Mouse (Mus musculus): ENCODE data around the gene Bnc2. TPM values are rescaled to one million over a fixed set of nuclear protein-coding genes. Genes with fewer than 3 reads are reported as not detected.

Bnc2 gene
- total and polyA plus RNA-seq, 3 experiments: 3.4 to 16.6 (median 12.6) TPM

DNA sequence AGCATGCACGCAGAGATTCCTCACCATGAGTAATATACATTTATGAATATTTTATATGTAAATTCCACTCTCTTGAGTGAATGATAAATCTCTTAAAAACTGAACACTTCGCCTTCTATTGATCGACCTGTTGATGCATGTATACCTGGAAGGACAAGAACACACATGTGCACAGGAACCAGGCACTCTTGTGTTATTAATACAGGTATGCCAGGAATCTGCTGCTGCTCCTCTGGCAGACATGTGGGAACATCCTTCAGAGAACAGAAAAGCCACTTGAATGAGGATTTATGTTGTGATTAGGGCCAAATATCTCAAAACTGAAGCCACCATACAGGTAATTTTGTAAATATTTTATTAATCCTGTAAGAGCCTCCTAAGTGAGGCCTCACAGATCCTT is 357.7 kb downstream of the Bnc2 start:
- DNase-seq: no peak

DNA sequence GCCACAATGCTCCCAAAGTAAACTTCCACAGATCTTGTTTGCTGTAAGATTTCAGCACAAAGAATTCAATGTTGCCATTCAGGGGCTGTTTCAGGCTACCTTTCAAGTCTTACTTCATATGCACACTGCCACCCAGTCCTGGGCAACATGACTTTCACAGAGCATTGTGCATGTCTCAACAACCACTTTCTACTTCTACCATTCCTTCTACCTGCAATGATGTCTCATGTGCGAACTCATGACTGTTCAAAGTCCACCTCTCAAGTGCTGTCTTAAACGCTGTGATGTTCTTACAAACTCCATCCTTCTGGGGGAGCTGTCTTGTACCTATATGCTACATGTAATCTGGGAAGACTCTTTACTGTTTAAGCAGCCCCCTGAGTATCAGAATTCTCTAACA is 363.7 kb downstream of the Bnc2 start:
- no peak for DNase-seq

DNA sequence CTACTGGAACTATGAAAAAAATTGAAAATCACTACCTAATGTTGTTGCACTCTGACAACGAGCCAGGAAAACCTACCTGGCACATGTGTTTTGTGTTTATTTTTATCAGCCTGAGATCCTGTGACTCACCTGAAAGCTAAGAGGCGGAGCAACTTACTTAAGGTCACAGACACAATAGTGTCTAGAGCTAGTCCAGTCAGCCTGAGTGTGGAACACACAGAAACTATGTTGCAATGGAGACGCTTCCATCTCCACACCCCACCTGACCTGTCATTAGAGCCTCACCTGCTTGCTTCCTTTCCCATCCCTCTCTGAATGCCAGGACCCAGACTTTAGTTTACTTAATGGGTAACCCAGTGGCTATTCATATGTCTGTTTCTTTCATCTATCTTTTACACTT is 364.2 kb downstream of the Bnc2 start:
- no peak for DNase-seq

DNA sequence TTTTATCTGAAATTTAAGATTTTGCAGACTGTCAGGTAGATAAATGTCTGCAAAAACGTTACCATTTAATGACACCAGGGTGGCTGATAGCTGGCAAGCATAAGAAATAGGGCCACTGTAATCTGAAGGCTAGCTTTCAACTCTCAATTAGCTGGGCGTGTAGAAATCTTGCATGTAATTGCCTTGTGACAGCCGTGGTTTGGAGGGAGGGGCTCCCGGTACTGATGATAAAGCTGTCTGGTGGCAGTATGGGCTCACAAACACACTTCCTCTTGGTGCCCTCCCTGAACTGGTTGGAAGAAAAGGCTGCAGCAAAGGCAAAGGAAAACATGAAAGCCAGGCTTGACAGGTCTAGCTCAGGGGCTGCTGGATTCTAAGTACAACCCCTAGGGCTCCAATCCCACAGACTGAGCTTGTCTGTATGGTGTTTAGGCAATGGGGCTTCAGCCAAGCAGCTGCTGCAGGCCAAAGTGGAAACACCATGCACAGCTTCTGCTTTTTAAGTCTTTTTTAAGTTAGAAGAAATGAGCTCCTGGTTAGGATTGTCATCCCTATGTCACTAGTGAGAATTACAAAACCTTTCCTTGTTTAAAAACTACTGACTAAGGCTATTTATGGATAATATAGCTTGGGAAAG is 366.7 kb downstream of the Bnc2 start:
- no peak for DNase-seq

DNA sequence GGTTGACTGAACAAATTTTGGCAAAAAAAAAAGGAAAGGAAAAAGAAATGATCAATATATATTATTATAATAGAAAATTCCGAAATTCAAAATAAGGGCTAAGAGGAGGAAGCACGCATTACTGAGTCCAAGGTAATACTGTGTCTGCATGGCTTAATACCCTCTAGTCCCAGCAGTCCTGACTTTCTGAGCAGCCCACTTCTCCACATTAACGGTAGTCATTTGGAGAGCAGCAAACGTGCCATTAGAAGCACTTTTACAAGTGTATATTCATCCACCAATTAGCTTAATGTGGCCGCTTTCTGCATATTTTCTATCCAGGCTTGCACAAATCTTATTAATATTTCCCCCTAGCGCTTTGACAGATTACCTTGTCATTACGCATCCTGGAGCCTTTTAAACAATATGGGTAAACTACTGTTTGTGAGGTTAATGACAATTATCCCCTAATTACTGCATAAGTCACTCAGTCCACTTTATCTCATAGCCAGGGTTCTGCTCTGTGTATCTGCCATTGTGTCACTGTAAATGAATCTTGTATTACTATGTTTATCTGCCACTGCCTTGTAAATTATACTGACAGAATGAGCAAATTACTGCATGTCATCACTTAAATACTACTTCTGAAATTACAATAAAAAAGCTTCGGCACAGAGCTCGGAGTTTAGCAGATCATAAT is 368.0 kb downstream of the Bnc2 start:
- no peak for DNase-seq

DNA sequence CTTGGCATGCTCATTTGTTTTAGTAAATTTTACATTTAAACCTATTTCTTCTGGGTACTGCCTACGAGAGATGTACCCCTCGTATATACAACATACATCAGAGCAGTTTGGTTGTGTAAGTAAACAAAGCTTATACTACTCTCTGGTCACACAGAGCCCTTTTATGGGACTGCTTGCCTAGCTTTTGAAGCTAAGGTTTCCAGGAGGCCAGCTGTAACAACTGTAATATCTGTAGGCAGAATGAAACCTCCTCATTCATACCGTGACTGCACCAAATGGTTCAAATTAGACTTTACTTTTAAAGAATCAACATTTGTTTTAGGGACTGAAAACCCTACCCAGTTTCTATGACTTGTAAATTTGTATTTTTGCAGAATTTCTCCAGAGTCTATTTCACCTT is 372.1 kb downstream of the Bnc2 start:
- no peak for DNase-seq

DNA sequence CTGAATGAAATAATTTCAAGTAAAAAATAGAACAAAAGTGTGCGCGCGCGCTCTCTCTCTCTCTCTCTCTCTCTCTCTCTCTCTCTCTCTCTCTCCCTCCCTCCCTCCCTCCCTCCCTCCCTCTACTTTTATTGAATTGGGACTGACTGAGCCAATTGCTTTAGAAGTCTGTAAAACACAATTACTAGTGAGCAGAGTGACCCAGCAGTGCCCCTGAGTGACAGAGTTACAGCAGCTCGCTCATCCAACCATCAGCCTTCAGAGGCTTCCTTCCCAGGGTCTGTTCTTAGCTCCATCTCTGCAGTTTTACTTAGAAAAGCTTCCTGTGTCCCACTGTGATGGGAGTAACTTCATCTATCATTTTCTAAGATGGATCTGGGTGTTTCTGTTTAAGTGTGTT is 389.9 kb downstream of the Bnc2 start:
- no peak for DNase-seq

DNA sequence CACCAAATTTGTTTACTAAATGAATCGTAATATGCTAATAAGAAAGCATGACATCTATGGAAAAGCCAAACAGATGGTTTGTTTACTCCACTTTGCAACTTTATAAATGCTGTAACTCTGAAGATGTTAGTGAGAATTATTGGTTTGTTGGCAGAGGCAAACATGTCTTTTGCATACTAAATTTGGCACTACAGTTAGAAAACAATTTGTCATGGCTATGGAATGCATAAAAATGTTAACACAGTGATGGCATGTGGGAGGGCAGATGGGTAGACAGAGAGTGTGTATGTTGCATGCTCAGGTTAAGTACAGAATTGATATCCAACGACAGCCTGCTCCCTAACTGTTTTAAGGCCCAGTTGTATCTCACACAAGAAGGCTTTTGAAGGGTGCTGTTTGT is 392.4 kb downstream of the Bnc2 start:
- DNase-seq: no peak

DNA sequence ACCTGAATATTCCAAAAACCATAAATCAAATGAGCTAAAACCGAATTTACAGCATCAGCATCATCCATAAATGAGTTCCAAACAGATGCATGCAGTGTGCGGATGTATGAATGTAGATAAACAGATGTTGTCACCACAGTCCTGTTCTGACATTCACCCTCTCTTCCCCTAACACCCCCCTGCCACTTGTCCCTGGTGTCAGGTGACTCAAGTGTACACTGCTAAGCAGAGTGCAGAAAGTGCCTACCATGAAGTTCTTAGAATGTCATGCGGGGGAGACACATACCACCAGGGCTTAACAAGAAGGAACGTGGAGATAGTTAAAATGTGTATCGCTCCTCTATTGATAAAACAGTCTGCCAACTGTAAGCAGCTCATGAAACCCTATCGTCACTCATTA is 396.9 kb downstream of the Bnc2 start:
- no peak for DNase-seq

DNA sequence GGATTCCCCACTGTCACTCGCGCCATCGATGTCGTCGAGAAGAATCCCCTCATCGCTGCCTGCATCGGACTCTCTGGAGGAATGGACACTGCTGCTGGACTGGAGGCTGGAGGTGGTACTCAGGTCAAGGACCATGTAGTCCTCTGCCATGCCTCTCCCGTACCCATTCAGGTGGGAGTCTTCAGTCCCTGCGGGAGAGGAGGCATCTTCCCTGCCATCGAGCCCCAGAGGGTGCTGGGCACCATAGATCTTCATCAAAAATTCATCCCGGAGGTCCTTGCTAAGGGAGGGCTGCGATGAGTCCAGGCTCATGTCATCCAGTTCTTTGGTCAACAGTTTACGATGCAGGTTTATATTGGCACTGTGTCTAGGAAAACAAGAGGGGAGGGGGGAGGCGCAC is 399.0 kb downstream of the Bnc2 start:
- DNase-seq: no peak

DNA sequence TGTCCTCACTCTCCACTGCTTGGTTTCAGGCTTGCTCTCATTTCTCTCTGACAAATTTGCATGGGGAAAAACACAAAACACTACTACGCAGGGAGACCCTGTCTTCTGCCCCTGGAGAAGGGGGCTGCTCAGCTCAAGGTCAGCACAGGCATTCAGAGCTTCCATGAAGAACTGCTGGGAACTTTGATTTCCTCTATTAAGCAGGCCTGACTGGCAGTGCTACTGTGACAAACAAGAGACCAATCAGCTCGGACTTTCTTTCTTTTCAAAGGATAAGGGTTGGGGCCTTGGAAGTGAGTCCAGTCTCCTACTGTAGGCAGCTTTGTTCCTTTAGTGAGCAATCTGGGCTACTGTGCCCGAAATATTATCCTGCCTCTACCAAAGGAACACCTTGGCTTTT is 400.9 kb downstream of the Bnc2 start:
- no peak for DNase-seq

DNA sequence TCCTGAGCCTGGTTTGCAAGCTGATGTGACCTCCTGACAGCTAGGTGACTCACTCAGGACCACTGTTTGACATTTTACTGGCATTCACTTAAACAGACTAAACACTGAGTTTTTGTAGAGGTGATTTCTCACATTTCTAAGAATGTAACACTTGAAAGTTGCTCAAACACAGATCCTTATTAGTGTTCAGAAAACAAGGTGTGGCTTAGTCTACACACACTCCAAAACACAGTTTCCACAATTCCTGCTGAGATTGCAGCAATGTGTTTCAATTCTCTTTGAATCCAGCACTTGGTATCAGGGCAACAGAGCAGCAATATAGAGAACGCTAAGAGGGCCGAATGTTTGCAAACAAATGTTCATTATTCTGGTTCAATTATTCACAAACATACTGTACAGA is 402.2 kb downstream of the Bnc2 start:
- no peak for DNase-seq

DNA sequence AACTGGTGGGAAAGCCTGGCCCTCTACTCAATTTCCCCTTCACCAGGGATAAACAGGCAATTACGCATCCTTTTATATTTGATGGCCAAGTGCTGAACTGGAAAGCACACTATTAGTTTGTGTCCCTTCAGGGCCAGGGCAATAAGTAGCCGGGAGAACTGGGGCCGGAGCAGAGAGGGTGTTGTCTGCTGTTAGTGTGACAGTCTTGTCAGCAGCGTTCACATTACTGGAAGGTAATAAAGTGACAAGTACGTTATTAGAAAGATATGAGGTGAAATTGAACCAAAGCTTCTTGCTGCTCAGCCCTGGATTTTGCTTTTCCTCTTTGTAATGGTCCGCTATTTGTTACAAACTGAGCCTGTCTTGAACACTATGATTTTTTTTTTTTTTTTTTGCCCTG is 405.2 kb downstream of the Bnc2 start:
- DNase-seq: no peak

DNA sequence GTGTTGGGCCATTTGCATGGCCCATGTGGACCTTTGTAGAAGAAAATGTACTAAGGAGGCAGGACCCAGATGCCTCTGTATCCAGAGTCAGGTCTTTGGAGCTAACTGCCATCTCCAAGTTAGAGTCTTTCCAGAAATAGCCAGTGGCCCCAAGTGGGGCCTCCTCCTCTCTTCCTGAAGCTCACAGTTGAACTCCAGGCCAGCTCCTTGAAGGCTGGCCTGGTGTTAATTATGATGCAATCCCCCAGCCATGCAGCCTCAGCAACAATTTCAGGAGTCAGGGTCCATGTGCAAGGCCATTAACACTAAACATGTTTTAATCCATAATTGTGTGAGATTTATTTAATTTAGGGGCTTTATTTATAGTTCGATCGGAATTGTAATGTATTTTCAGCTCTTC is 427.7 kb downstream of the Bnc2 start:
- no peak for DNase-seq

DNA sequence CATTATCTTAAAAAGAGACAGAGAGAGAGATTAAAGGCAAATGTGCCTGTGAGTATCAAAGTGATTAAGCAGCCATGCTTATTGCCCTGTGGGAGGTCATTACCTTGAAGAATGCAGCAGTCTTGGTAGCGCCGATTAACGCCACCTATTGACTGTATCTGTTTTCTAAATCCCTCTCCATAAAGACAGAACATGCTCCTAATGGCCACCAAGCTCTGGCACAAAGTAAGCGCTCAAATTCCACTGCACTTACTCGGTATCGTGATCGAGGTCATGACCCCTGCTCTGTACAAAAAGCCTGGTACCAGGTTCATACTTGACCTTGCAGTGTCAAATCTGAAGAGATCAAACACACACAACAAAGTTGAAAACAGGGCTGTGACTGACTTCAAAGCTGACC is 442.7 kb downstream of the Bnc2 start:
- peak; percentile 14 for DNase-seq

DNA sequence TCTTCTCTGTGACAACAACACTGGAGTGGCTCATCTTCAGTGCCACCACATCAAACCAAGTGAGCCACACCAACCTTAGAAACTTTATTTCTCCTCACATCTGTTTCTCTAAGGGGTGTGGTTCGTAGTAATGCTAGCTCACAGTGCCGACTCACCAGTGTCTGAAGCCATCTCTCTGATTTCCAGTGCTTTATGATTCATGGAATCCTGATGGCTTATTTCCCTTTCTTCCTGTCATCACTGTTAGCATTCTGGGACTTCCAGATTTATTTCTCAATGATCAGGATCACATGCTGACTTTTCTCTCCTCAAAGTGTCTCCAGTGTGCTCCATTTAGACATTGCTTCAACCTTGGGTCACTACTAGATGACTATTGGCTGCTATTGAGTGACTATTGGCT is 443.8 kb downstream of the Bnc2 start:
- no peak for DNase-seq

DNA sequence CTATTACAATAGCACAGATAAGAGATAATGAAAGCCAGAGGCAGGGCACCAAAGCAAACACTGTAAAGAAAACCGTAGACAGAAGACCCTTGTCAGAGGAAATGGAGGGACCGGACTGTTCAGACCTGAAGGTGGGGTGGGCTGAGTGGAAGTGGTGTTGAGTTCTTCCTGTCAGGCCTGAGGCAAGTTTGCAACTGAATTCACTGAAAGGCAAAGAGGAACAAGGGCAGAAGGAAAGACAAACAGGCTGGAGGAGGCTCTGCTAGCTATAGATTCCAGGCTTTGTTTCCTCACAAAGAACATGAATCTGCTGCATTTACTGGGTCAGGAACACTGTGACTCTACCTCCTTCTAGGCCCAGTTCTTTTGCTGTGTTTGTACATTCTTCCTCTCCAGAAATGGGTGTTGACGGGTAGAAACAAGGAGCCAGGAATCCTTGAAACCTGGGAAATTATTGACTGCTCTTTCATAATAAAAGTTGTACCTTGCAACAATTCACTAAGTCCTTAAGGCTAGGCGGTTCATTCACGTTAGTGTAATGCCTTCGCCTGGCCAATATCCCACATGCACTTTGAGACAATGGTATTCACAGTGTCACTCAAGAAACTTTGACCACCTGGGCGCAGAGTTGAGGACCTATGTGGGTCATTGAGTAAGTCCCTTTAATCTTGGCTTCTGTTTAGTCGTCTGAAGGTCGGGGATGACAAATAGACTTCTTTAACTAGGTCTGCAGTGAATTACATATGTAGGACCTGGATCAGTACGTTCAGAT is 445.7 kb downstream of the Bnc2 start:
- no peak for DNase-seq

DNA sequence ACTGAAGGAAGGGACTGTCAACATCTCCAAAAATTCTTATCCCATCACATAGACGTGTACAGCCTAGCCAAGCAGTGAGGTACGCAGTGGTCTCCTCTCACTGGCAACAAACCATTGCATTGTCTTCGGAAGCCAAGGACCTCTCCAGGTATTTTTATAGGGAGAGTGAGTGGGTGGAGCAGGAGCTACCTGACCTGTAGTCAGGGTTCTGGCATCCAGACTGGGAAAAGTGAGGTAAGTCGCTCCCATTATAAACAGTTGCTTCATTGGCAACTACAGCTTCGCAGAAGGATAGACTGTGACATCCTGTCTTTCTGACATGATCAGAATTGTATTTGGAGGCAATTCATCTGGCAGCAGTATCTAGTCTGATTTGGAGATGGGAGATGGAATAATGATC is 446.5 kb downstream of the Bnc2 start:
- no peak for DNase-seq

Other genes with a start within 250 kb of the Bnc2 start
- 1 to 10 TPM; 7.5 to 8.3 TPM for gene Cntln, start 209.0 kb upstream of the Bnc2 start, total RNA-seq (2021)
- gene Cntln, start 209.0 kb upstream of the Bnc2 start, polyA plus RNA-seq (2012; rRNA removed): 1.8 and 2.0 TPM in 2 replicates